Mouse (Mus musculus): ENCODE data around the gene Gm14440. TPM values are rescaled to one million over a fixed set of nuclear protein-coding genes. Genes with fewer than 3 reads are reported as not detected.
"Not testable (repeated sequence)": the region's sequence is repeated elsewhere in the genome, so short reads cannot be mapped to it uniquely, and the experiment has no call there.

The Gm14440 gene
- not detected in 2 replicates for polyA plus RNA-seq (2015; fragmentation: Nextera tagmentation; extraction: Ambion mirVana)

- not testable (repeated sequence) for ATAC-seq (replicated peaks; ENCODE audit: low FRiP score, low read depth); H3K4me3 ChIP-seq (replicated peaks; ENCODE audit: low read depth, low read length); H3K9ac ChIP-seq (ENCODE audit: low read depth, low read length); H3K4me2 ChIP-seq (ENCODE audit: low read length); H3K27me3 ChIP-seq (ENCODE audit: insufficient read depth, low read length); H3K9me3 ChIP-seq (replicated peaks; ENCODE audit: low read length); H3K4me1 ChIP-seq (replicated peaks; ENCODE audit: insufficient read depth, low read length); DNase-seq (ENCODE audit: low spot score); H3K27ac ChIP-seq; H3K36me3 ChIP-seq (ENCODE audit: insufficient read depth, low read length)
- whole genome bisulfite sequencing, result no CpG with 5 or more reads among the region's 6 CpGs
Observed at GRCm38 (mm10) chr2:175274825-175275224, at the start of gene Gm14440. Gm14440 (plus strand) TSS chr2:175275125.

Other genes with a start within 250 kb of the Gm14440 start
- gene Gm14393, start 207.3 kb upstream of the Gm14440 start, polyA plus RNA-seq (2015; fragmentation: Nextera tagmentation; extraction: Ambion mirVana), result 1.3 TPM in 2 replicates
- 4.2 and 4.6 TPM in 2 replicates for gene Gm14399, start 133.1 kb upstream of the Gm14440 start, polyA plus RNA-seq (2015; fragmentation: Nextera tagmentation; extraction: Ambion mirVana)
- 0.45 and 0.51 TPM in 2 replicates for gene Gm14443, start 99.3 kb upstream of the Gm14440 start, polyA plus RNA-seq (2015; fragmentation: Nextera tagmentation; extraction: Ambion mirVana)
- 3.0 and 4.0 TPM in 2 replicates for gene Gm14391, start 68.2 kb upstream of the Gm14440 start, polyA plus RNA-seq (2015; fragmentation: Nextera tagmentation; extraction: Ambion mirVana)
- 12.1 and 13.7 TPM in 2 replicates for gene Gm4631, start 63.1 kb downstream of the Gm14440 start, polyA plus RNA-seq (2015; fragmentation: Nextera tagmentation; extraction: Ambion mirVana)
- gene Zfp968, start 97.3 kb downstream of the Gm14440 start, polyA plus RNA-seq (2015; fragmentation: Nextera tagmentation; extraction: Ambion mirVana), result 5.9 and 6.7 TPM in 2 replicates
- gene Gm4724, start 160.7 kb downstream of the Gm14440 start, polyA plus RNA-seq (2015; fragmentation: Nextera tagmentation; extraction: Ambion mirVana), result 20.0 and 21.2 TPM in 2 replicates
- 6.4 and 7.4 TPM in 2 replicates for gene Zfp965, start 194.9 kb downstream of the Gm14440 start, polyA plus RNA-seq (2015; fragmentation: Nextera tagmentation; extraction: Ambion mirVana)

Data from kidney, postnatal 0 days (tissue).